Mouse (Mus musculus): ENCODE data around the gene T2. TPM values are rescaled to one million over a fixed set of nuclear protein-coding genes. Genes with fewer than 3 reads are reported as not detected.
"Not testable (repeated sequence)": the region's sequence is repeated elsewhere in the genome, so short reads cannot be mapped to it uniquely, and the experiment has no call there.

The T2 gene
- total RNA-seq (2021), result 1 to 10 TPM in 1 of 2 experiments, under 1 TPM in 1; 0.84 to 1.3 TPM
- long read RNA-seq, experiment 1, partial matches to known transcripts, result 0 of 2 reads
- long read RNA-seq, experiment 1, other reads (novel, unspliced or antisense), result 2 of 2 reads
- long read RNA-seq, experiment 2, result 0 reads

DNA sequence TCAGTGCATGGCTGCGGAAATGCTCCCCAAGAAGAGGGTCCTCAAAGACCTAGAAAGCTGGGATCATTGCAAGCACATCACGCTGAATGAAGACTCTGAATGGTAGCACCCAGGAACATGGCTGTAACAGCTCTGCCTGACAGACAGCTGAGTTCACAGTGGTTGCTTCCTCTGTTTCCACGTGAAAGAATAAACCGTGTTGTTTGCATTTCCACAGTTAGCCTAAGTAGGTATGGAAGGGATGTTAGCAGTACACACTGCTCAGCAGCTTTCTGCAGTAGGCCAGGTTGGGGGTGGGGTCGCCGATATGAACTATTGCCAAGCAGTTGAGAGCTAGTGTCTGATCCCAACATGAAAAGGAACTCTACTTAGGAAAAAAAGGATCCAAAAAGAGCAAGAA is at the start of gene T2:
T2 (plus strand) TSS at position 301 of the 400 bp plus-strand sequence.
- DNase-seq (ENCODE audit: low spot score in 2 of 2), result no peak

DNA sequence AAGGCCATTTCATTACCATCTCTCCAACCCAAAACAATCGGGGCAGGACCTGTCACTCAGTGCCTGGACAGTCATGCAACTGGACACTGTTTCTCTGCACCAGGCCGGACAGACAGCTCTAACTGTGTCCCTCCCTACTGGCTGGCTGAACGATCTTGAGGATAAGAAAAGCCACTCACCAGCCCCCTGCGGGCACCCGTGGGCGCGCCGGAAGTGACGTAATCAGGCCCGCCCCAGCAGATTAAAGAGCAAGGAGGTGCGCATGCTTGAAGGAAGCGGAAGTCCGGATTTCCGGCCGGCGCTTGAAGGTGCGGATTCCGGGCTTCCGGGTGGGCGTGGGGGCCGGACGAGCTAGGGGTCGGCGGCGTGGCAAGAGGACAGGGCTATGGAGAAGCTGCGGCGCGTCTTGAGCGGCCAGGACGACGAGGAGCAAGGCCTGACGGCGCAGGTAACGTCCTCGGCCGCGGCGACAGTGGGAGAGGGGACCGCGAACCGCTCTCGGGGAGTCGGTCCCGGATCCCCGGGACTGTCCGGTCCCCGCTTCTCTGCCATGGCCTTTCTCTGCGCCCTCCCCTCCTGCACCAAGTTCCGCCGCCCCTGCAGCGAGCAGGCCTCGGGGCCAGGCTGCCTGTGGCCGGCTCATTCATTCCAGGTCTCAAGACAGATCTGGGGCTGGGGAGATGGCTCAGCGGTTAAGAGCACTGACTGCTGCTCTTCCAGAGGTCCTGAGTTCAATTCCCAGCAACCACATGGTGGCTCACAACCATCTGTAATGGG is 44.8 kb upstream of the T2 start, which contains the start of gene Sft2d1:
Sft2d1 (plus strand) TSS at position 265 of the 777 bp plus-strand sequence.
- peak; percentile 98 for DNase-seq (ENCODE audit: low spot score in 2 of 2)

DNA sequence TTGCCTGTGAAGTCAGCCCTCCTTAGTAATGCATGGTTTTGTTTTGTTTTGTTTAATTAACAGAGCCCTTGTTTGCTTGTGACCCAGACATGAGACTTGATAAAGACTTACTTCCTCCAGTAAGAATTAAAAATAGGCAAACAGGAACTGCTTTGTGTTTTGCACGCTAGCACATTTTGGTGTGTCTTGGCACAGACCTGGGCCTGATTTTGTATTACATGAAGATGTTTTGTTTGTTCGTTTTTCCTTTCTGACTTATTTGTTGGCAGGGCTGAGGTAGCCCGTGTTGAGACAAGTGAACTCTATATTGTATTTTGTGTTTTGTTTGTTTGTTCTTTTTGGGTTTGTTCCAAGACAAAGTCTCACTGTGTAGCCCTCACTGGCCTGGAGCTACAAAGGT is 44.0 kb upstream of the T2 start:
- DNase-seq (ENCODE audit: low spot score in 2 of 2), result no peak

DNA sequence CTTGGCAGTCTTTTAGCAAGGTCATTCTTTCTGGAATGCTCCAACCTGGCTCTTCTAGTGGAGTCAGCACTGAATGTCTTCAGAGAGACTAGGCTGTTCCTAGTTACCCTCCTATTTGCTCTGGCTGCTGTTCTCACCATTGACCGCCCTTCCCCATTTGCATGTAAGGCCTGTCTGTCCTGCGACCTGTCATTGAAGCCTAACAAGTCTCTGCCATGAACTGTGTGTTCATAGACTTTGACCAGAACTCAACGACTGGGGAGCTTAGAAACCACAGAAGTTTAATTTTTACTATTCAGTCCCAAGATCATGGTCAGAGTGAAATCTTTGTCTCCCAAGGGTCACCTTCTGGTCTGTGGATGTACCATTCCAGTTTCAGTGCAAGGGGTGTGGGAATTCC is 41.8 kb upstream of the T2 start:
- DNase-seq (ENCODE audit: low spot score in 2 of 2), result no peak

DNA sequence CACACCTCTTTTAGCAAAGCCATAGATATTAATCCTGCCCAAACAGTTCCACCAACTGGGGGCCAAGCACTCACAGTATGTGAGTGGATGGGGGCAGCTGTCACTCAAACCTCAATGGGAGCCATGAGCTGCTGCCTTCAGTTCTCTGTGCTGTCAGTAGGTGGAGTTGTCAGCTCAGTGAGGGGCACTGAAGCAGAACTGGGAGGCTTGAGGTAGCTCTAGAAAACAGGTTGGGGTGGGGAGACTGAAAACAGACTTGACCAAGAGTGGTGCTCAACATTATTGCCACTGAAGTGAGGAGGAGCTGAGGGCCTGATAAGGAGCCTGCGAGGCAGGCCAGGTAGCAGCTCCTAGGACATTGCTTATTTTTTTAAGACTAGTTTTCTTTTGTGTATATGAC is 39.5 kb upstream of the T2 start:
- no peak for DNase-seq (ENCODE audit: low spot score in 2 of 2)

DNA sequence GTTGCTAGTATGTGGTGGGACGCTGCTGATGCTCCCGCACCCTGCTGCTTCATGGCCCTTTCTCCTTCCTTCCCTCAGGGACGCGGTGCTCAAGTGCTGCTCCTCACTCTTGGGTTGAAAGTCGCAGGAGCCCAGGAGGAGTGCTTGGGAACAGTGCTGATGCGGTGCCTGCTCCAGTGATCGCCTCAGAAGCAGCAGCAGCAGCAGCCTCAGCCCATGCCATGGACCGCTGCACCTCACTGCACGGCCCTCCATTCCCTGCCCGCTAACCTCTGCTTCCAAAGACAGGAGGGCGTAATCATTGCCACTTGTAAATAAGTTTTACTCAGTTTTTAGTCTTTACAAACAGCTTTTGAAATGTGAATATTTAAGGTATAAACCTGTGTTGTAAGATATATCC is 28.9 kb upstream of the T2 start:
- DNase-seq (ENCODE audit: low spot score in 2 of 2), result not testable (repeated sequence)

DNA sequence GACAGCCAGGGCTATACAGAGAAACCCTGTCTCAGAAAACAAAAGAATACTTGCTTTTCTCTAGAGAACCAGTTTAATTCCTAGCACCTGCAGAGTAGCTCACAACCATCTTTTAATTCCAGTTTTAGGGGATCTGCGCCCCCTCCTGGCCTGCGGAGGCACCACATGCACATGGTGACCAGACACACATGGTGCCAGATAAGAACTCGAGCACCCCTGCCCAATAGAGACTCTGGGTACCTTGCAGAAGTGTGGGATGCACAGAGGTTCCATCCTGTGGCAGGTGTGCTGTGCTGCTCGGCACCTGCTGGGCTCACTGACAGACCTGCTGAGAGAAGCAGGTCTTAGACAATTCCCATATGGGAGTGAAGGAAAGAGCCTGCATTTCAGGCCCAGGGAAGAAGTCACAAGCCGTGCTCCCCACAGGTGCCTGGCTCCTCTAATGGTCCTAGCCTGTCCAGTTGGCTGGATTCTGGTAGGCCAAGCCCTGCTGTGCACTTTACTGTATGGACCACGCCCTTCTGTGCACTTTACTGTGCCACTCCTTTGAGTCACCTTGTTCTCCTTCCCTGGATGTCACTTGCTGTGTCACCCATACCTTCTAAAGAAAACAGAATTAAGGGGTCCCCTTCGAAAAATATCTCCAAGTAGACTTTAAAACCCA is 27.1 kb upstream of the T2 start:
- DNase-seq (ENCODE audit: low spot score in 2 of 2), result no peak

DNA sequence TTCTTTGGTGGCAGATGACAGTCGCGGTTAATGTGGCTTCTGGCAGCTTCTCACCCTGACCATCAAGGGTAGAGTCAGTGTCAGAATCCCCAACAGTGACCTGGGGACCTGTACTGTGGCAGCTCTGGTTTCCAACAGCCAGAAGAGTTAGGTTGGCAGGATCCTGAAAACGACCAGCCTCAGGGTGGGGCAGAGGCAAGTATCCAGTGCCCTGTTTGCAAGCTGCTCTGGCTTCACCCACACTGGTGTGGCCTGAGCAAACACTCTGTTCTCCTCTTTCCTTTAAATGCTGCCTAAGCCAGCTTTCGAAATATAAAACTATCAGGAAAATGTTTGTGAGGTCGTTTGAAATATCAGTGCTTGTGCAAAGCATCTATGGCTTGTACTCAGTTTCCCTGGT is 25.2 kb upstream of the T2 start:
- DNase-seq (ENCODE audit: low spot score in 2 of 2), result no peak

DNA sequence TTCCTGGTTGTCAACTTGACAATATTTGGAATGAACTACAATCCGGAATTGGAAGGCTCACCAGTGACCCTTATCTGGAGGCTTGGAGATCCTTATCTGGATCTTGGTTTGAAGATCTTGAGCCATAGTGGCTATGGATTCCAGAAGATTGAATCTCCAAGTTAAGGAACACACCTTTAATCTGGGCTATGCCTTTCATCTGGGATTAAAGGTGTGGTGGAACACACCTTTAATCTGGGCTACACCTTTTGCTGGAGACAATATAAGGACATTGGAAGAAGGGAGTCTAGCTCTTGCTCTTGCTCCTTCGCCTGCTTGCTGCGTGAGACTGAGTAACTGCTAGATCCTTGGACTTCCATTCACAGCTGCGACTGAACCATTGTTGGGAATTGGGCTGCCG is 18.6 kb upstream of the T2 start, which contains the start of gene Prr18:
Prr18 (plus strand) TSS at position 301 of the 400 bp plus-strand sequence.
- not testable (repeated sequence) for DNase-seq (ENCODE audit: low spot score in 2 of 2)

DNA sequence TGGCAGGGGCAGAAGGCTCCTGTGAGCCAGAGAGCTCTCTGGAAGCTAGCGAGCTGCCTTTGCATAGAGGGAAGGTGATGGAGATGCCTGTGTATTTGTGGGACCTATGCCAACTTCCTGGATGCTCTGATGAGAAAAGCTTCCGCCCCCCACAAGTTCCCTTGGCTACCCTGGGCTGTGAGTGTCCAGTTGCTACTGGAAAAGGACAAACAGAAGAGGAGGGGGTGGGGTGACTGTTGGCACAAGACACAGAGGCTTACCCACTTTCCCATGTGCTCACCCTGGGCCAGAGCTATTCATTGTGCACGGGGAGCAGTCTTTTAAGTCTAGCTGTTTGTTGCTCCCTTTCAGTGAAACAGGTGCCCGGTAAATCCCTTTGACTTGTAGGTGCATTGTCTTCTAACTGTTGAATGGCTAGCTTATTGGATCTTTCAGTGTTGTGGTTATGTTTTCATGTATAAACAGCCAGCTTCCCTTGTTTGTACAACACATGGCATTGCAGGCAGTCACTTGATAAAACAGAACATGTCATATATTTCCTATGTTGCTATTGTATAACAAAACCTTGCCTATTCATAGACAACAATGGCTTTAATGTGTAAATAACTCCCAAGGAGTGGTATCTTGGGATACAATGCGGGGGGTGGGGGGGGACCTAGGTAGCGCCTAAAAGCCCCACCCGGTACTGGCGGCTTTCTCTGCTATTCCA is 16.0 kb upstream of the T2 start:
- DNase-seq (ENCODE audit: low spot score in 2 of 2), result no peak

DNA sequence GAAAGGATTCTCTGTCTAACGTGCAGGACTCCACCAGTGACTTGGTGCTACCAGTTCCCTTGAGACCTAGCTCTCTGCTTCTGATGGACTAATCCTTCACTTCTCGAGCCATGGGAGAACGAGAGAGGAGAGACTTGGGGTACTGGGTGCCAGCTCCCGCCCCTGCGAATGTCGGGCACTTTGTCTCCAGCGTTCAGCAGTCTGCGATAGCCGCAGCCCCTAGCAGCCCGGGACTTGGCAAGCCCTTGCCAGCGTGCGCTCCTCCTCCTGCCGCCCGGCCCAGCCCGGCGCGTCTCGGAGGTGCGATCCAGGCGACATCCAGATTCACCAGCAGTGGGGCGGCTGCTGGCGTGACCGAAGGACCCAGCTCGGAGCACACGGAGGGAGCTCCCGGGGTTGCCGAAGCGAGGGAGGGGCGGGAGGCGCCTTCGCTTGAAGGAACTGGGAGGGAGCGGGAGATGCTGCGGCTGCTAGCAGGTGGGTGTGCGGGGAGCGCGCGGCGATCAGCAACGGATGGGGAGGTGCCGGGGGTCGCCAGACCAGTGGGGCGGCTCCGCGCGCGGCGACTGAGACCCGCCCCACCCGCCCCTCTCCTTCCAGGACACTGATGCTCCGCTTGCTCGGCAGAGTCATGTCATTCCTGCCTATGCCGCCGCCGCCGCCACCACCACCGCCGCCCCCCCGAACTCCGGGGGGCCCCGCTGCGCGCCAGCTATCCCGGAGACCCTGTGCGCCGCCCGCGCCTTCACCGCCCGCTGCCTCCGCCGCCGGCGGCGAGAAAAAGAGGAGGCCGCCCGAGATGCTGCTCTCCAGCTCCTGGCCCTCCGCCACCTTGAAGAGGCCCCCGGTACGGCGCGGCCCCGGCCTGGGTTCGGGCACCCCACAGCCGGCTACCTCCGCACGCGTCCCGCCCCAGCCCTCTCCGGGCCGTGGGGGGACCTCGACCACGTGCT is 15.1 kb upstream of the T2 start:
- DNase-seq (ENCODE audit: low spot score in 2 of 2), result peak; percentile 47 to 61

DNA sequence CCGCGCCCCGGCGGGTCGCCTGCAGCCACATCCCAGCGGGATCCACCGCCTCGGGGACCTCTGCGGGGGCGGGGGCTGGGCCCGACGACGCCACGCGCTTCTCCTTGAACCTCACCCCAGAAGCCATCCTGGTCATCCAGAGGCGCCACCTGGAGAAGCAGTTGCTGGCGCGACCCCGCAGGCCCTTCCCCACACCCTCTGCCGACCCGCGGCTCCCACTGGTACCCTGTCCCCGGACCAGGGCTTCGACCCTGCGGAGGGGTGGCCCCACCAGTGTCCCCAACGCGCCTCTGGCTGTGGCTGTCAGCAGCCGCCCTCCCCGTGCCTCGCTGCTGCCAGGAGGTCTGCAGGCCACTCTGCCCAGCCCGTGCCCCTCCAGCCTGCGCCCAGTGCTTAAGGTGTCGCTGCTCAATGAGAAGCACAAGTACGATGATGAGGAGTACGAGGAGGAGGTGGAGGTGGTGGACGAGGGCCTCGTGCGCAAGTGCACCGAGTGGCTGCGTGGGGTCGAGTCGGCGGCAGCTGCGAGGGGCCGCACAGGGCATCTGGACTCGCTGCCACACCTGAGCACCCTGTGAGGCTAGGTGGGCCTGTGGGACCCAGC is 14.3 kb upstream of the T2 start:
- no peak for DNase-seq (ENCODE audit: low spot score in 2 of 2)

DNA sequence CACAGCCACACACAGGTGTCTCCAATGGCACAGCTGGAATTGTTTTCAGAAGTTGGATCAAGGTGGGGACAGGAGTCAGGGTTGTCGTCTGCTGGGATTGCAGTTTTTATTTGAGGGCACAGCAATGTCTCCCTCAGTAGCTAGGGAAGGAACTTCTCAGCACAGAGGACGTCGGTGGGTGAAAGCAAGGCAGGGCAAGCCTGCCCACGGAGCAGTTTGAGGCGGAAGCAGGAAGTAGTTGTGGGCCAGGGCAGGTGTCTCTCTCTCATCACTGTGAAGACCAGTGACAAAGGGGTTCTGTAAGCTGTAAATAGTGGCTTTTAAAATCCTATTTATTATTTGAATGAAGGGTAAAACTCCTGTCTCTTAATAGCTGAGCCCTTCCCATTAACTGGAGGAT is 13.1 kb upstream of the T2 start:
- no peak for DNase-seq (ENCODE audit: low spot score in 2 of 2)

DNA sequence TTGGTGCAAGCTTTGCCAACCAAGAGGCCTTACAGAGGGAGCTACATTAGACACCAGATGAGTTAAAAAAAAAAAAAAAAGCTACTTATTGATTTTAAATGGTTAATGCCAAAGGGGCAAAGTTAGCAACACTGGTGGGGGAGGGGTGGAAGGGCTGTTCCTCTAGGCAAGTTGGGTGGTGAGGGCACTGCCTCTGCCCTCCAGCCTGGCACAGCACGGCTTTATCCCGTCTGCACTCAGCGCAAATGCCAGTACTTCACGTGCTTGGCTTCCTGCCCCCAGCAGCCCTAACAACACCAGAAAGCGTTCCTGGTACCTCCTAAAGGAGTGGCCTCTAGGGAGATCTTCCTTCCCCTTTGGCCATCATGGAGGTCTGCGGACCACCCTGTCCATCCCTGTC is 12.4 kb upstream of the T2 start:
- DNase-seq (ENCODE audit: low spot score in 2 of 2), result peak in 1 of 2 experiments; percentile 23

DNA sequence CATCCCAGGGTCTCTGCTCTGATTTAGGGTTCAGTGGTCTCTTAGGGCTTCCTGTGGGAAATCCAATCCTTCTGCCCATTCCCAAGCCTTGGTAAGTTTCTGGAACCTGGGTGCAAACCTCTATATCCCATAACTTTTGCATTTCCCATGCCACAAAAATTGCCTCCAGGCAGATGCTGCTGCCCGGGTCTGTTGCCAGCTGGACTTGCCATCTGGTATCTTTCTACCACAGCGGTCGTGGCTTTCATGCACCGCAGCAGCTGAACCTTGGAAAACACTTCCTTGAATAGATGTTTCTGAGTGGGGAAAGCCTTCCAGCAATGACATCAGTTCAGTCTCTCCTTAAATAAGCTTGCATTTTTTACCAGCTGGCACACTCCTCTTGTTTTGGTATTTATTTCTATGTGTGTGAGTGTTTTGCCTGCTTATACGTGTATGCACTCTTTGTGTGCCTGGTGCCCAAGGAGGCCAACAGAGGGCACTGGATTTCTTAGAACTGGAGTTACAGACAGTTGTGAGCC is 8.0 kb upstream of the T2 start:
- no peak for DNase-seq (ENCODE audit: low spot score in 2 of 2)

DNA sequence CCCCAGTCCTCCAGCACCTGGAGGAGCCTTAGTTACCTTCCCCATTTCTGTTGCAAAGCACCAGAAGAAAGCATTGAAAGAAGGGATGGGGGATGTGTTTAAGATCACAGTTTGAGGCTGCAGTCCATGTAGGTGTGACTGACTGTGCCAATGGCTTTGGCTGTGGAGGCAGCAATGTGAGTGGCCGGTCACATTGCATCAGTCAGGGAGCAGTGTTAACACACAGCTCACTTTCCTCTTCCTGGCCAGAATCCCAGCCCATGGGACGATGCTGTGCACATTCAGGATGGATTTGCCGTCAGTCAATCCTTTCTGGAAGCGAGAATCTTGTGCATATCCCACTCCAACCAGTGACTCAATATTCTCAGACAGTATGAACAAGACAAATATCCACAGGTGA is 6.9 kb upstream of the T2 start:
- DNase-seq (ENCODE audit: low spot score in 2 of 2), result no peak

DNA sequence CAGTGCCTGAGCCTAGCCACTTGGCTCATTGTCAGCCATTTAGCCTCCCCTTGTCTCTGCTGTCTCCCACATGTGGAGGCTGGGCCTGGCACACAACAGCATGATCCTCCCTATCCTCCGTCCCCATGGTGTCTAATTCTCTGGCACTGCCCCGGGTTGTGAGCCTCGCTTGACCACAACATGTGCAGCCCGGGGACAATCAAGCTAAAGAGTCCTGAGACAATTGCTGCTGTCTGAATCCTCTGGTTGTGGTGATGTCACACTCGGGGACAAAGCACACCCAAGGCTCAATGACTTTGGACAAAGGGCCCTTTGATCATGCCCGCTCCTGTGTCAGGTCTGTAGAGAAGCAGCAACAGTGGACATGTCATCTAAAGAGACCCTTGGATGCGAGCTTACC is 4.7 kb upstream of the T2 start:
- DNase-seq (ENCODE audit: low spot score in 2 of 2), result peak in 1 of 2 experiments; percentile 28

DNA sequence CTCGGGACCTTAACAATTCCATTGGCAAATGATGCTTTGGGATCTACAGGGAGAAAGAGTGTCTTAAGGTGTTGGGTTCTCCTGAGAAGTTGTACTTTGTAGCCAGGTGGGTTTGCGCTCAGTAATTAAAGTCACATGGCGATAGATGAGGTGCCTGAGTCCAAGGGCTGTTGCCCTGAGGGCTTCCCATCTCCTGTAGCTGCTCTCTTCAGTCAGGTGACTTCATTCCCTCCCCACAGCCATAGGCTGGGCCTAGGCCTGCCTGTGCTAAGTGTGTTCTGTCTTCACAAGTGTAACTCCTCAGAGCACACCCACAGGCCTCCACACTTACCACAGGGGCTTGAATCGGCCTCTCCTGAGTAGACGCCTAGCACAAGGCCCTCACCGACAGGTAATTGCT is 1.7 kb downstream of the T2 start:
- no peak for DNase-seq (ENCODE audit: low spot score in 2 of 2)

DNA sequence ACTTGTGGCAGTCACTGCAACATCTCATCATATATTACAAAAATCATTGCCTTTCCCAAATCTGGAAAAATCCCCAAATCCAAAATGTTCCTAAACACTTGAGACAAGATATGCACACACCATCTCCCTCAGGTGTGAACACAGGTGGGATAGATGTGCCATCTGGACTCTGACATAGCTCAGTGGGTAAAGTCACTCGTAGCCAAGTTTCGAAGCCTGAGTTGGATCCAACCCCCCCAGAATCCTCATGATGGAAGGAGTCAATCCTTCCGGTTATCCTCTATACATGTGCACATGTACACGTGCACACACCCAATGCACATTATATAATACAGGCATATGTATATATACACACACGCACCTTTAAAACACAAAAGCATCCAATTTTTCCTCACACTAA is 5.1 kb downstream of the T2 start:
- no peak for DNase-seq (ENCODE audit: low spot score in 2 of 2)

All from left cerebral cortex, adult 18-20 months (tissue).